Mouse (Mus musculus) intestine, embryonic 16.5 days (tissue): Measurements from ENCODE around the gene Kirrel3. TPM values are rescaled to one million over a fixed set of nuclear protein-coding genes. Genes with fewer than 3 reads are reported as not detected.

Experiments
- ATAC-seq: fragments of 200-750 bp; cut with Nextera tagmentation; 2 replicates; pipeline ENCODE4 v1.8.0; 2017; ENCODE audit warnings: moderate TSS enrichment, moderate library complexity
- H3K27ac ChIP-seq: fragments of 300-500 bp; sonication (generic); 2 replicates; pipeline ENCODE4 v1.5.1; 2014; ENCODE audit warnings: mild to moderate bottlenecking, low read length
- H3K27me3 ChIP-seq: fragments of 300-500 bp; sonication (generic); replicated peaks from 2 replicates; pipeline ENCODE4 v1.6.1; 2014; ENCODE audit warnings: low read length, control low read depth, mixed read lengths; ENCODE audit not compliant: control insufficient read depth, insufficient read depth
- H3K36me3 ChIP-seq: fragments of 300-500 bp; sonication (generic); 2 replicates; pipeline ENCODE4 v1.6.1; 2014; ENCODE audit warnings: low read length, control low read depth; ENCODE audit not compliant: control insufficient read depth, insufficient read depth
- H3K4me1 ChIP-seq: fragments of 300-500 bp; sonication (generic); 2 replicates; pipeline ENCODE4 v1.6.1; 2014; ENCODE audit warnings: low read length, control low read depth, mixed read lengths; ENCODE audit not compliant: control insufficient read depth, insufficient read depth
- H3K4me2 ChIP-seq: fragments of 300-500 bp; sonication (generic); 2 replicates; pipeline ENCODE4 v1.6.1; 2014; ENCODE audit warnings: low read depth, low read length, control low read depth
- H3K4me3 ChIP-seq: fragments of 300-500 bp; sonication (generic); 2 replicates; pipeline ENCODE4 v1.5.1; 2014; ENCODE audit warnings: mild to moderate bottlenecking, low read length
- H3K9ac ChIP-seq: fragments of 300-500 bp; sonication (generic); 2 replicates; pipeline ENCODE4 v1.6.1; 2014; ENCODE audit warnings: low read depth, low read length
- H3K9me3 ChIP-seq: fragments of 300-500 bp; sonication (generic); 2 replicates; pipeline ENCODE4 v1.6.1; 2016; ENCODE audit warnings: low read length, control low read depth; ENCODE audit not compliant: control insufficient read depth
- WGBS: fragments of 180-500 bp; shearing (Covaris S2); extraction: QIAGEN DNeasy Blood & Tissue Kit; methylation state at CpG from one replicate; pipeline ENCODE4 v1.1.7; 2014; 5-methylcytosine and 5-hydroxymethylcytosine counted together
- polyA plus RNA-seq: library from polyadenylated mRNA; unstranded; fragments of >200 nt; fragmentation: Nextera tagmentation; extraction: Ambion mirVana; gene quantifications from 2 replicates; pipeline ENCODE4 v1.2.1, GENCODE M21; 2015

Kirrel3 gene
- polyA plus RNA-seq, 1 experiment from 2014 or later = 1.7 TPM

DNA sequence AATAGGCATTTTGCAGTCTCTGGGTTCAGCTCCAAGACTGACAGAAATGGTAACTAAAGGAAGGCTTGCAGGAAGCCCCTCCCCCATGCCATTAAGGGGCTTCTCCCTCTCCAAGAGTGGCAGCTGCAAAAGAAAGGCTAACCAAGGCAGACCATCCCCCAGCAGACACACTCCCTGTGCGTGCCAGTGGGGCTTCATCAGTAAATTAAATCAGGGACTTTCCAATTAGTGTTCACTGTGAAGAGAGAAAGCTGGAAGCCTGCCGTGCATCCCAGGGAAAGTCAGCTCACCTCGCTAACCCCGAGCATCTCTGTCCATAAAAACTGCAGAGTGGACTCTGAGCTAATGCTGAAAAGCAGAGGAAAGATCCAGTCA, 479.3 kb downstream of the Kirrel3 start:
- WGBS = 35% methylated on average over 4 of the region's 4 CpGs
- Histone ChIP-seq H3K4me2 (no peak overlapping the region), H3K36me3 (no peaks in the 10 kb centered on the region), H3K4me1 (no peaks in the 10 kb centered on the region), H3K27me3 (peaks cover 14% of the 10 kb centered on the region), H3K9me3 (no peaks in the 10 kb centered on the region), H3K4me3 (no peak overlapping the region), H3K9ac (no peak overlapping the region), H3K27ac (no peak overlapping the region)
- no peak for ATAC-seq

DNA sequence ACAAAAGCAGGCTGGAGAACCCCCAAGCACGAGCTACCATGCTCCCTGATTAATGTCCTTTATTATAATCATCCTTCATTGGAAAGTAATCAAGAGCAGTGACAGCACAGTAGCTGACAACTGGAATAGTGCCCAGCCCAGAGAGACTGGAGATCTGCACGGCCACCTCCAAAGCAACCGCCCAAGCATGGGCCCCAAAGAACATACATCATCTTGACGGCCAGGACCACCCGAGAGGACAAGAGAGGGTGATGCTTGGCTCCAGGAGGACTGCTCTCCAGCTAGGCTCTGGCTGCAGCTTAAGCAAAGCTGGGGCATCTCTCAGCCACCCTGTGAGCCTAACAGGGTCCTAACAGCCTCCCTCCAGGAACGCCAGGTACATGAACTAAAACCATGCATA, 482.1 kb downstream of the Kirrel3 start:
- Histone ChIP-seq H3K9ac (no peak overlapping the region), H3K27ac (no peak overlapping the region), H3K4me3 (no peak overlapping the region), H3K9me3 (no peaks in the 10 kb centered on the region), H3K27me3 (peaks cover 12% of the 10 kb centered on the region), H3K4me2 (no peak overlapping the region), H3K4me1 (no peaks in the 10 kb centered on the region), H3K36me3 (no peaks in the 10 kb centered on the region)
- ATAC-seq = 0 out of 2 replicates have a peak, but pooled peaks have one; percentile 40
- 28% methylated on average over 6 of the region's 6 CpGs for WGBS

DNA sequence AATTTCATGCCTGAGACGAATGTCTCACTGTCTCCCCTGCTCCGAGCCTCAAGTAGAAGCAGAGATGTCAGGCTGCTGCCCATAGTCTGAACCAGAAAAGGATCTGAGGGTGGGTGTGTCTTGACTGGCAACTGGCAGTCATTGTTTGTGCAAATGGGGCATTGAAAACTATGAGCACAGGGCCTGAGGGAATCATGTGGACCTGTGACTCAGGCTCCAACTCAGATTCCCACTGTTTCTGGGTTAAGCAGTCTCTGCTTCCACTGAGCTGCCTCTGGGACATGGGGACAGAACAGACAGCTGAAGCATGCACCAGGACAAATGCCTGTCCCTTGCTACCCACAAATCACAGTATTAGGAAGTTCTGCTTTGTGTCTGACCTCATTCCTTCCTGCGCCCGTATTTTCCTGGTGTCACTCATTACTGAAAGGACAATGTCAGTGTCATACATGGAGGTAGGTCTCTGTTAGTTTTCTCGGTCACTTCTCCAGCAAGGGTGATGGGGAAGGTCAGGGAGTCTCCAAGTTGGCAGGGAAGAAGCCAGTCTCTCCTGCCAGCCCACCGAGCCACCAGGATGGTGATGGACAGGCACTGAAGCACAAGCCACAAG, 484.3 kb downstream of the Kirrel3 start:
- WGBS = 68% methylated on average over 6 of the region's 6 CpGs
- no peak overlapping the region for H3K9ac ChIP-seq
- no peak overlapping the region for H3K4me3 ChIP-seq
- H3K4me2 ChIP-seq = no peak overlapping the region
- no peaks in the 10 kb centered on the region for H3K4me1 ChIP-seq
- H3K27me3 ChIP-seq = peaks cover 6% of the 10 kb centered on the region
- H3K27ac ChIP-seq = no peak overlapping the region
- ATAC-seq = no peak
- H3K9me3 ChIP-seq = no peaks in the 10 kb centered on the region
- H3K36me3 ChIP-seq = no peaks in the 10 kb centered on the region

DNA sequence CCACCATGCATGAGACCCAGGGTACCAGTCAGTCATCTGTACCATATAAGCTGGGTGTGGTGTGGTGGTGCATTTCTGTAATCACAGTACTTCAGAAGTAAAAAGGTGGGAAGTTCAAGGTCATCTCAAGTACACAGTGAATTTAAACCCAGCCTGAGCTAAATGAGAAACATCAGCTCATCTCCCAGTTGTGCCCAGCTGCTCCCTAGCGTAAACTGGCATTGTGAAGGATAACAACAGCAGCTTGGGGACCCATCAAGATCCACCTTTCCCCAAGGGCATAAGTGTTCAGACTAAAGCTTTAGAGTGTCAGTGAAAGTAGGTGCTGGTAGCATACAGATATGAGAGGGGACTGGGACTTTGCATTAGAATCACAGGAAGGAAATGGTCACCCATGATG, 488.6 kb downstream of the Kirrel3 start:
- no peaks in the 10 kb centered on the region for H3K4me1 ChIP-seq
- H3K27me3 ChIP-seq = peaks cover 29% of the 10 kb centered on the region
- no peak overlapping the region for H3K9ac ChIP-seq
- no peak overlapping the region for H3K4me2 ChIP-seq
- ATAC-seq = no peak
- no peak overlapping the region for H3K27ac ChIP-seq
- no peak overlapping the region for H3K4me3 ChIP-seq
- H3K36me3 ChIP-seq = no peaks in the 10 kb centered on the region
- WGBS = 92% methylated on average over 1 of the region's 1 CpGs
- H3K9me3 ChIP-seq = 0 out of 2 replicates have a peak, but pooled peaks cover 3% of the 10 kb centered on the region

DNA sequence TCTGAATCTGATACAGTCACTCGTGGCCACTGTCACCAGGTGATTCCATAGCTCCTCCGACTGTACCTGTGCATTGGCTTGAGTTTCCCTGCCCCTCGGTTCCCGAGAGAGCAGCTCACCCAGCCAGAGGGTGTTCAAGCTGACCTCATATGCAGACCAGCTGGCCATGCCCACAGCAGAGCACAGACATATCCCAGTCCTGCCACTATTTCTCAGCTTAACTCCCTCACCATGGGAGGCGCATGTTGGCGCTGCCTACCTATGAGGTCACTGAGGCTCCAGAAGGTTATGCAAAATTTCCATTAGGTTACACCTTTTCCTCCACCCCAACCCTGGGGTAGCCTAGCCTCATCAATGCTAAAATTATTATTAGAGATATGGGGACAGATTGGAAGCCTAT, 489.6 kb downstream of the Kirrel3 start:
- Histone ChIP-seq H3K4me1 (no peaks in the 10 kb centered on the region), H3K27ac (no peak overlapping the region), H3K9me3 (0 out of 2 replicates have a peak, but pooled peaks cover 4% of the 10 kb centered on the region), H3K27me3 (peaks cover 34% of the 10 kb centered on the region), H3K36me3 (no peaks in the 10 kb centered on the region), H3K4me3 (no peak overlapping the region), H3K4me2 (no peak overlapping the region), H3K9ac (no peak overlapping the region)
- 91% methylated on average over 6 of the region's 6 CpGs for WGBS
- no peak for ATAC-seq

DNA sequence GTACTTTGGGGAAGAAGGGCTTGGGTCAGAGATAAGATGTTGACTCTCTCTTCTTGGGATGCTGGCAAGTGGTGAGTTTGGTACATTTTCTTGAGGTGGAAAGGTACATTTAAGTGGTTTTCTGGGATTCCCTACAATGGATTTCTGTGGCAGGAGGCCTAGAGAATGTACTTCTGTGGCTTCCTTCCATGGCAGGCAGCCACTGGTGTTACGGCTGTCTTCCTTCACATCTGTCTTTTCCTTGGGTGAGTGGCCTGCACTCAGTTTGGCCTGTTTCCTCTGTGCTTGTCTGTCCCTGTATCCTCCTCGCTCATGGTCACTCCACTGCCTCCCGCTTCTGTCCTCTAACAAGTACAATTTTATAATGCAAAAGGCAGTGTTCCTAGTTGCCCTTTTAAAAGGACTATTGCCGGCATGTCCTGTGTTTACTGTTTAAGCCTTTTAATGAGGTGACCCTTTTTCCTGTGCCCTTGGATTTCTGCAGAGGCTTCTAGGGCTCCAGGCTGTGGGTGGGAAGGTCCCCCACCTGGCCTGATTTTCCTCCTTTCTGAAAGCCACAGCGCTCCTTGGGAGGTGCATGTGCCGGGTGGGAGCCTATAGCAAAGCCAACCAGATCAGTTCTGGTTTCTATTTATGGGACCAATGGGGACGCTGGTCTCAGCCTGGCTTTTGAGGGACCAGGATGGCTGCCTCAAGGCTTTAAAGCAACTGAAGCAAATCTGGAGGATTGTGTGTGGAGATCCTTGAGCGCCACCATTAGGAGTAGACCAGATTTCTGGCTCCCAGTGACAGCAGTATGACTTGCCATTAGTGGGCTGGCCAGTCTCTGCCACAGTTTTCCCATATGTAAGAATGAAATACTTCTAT, 491.1 kb downstream of the Kirrel3 start:
- 73% methylated on average over 8 of the region's 8 CpGs for WGBS
- no peak overlapping the region for H3K27ac ChIP-seq
- H3K4me1 ChIP-seq = no peaks in the 10 kb centered on the region
- peaks cover 39% of the 10 kb centered on the region for H3K27me3 ChIP-seq
- H3K9ac ChIP-seq = no peak overlapping the region
- no peaks in the 10 kb centered on the region for H3K36me3 ChIP-seq
- no peak overlapping the region for H3K4me3 ChIP-seq
- 0 out of 2 replicates have a peak, but pooled peaks cover 4% of the 10 kb centered on the region for H3K9me3 ChIP-seq
- no peak for ATAC-seq
- no peak overlapping the region for H3K4me2 ChIP-seq

DNA sequence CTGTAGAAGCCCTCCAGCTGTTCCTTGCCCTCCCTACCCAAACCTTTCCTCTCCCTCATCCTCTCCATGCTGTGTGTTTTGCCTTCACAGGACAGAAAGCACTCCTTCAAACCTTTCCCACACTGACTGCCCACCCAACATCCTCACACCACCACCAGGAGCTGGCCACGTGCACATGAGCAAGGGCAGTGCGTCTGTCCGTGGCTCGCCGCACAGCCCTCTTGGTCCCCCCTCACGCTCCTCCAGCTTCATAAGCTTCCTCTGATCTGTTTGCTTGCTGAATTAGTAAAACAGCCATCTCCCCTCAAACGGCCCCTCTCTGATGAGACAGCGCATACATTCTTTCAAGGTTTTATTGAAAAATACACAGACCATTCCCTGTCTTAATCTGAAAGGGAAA, 492.0 kb downstream of the Kirrel3 start:
- H3K9me3 ChIP-seq = 0 out of 2 replicates have a peak, but pooled peaks cover 4% of the 10 kb centered on the region
- no peak overlapping the region for H3K4me2 ChIP-seq
- 43% methylated on average over 8 of the region's 8 CpGs for WGBS
- no peak overlapping the region for H3K9ac ChIP-seq
- peaks cover 45% of the 10 kb centered on the region for H3K27me3 ChIP-seq
- H3K4me1 ChIP-seq = no peaks in the 10 kb centered on the region
- no peak overlapping the region for H3K4me3 ChIP-seq
- H3K27ac ChIP-seq = no peak overlapping the region
- ATAC-seq = no peak
- no peaks in the 10 kb centered on the region for H3K36me3 ChIP-seq

DNA sequence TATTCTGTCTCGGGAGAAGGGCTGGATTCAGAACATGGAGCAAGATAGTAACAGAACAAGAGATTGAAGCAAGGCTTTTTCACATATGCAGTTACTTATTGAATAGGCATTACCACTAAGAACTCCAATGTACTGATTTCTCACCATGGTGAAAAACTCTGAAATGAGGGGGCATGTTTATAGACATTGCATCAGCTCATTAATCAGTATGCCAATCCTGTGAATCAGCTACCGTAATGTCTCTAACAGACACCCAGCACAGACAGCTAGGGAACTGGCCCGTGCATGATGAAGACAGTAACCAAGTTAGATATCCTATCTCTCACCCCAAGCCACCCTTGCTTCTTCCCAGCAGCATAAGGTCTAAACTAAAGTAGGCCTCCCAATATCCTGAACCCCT, 492.5 kb downstream of the Kirrel3 start:
- Histone ChIP-seq H3K36me3 (no peaks in the 10 kb centered on the region), H3K9me3 (0 out of 2 replicates have a peak, but pooled peaks cover 4% of the 10 kb centered on the region), H3K27ac (no peak overlapping the region), H3K4me2 (no peak overlapping the region), H3K4me3 (no peak overlapping the region), H3K9ac (no peak overlapping the region), H3K27me3 (peaks cover 45% of the 10 kb centered on the region), H3K4me1 (no peaks in the 10 kb centered on the region)
- no peak for ATAC-seq
- WGBS = 63% methylated on average over 3 of the region's 3 CpGs

DNA sequence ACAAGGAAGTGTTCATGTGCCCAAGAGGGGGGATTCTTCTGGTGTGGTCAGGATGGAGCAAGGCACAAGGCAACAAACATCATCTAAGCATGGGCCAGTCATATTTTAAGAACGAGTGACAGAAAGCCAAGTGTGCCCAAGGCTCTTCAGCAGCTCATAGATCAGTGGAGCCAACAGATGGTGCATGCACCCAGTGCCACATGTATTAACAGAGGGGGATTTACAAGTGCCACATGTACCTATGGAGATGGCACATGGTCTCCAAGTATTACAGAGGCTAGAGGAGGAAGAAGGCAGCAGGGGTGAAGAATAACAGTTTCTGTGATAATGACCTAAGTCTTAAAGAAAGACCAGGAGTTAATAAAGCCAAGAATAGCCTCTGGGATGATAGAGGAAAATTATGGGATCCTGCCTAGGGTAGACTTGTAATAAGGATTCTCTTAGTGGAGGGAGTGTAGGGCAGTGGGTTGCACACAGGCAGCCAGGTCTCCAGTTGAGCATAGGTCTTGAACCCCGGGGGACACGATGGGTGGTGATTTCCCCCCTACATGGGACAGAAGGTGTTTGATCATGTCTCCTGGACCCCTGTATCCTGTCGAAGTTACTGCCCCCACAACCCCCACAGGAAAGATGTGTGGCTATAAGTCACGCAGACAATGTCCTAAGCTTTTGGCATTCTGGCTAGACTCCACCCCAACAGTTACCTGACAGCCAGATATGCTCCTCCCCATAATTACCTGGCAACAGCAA, 495.0 kb downstream of the Kirrel3 start:
- 87% methylated on average over 5 of the region's 5 CpGs for WGBS
- ATAC-seq = no peak
- H3K4me3 ChIP-seq = no peak overlapping the region
- no peak overlapping the region for H3K4me2 ChIP-seq
- 0 out of 2 replicates have a peak, but pooled peaks cover 4% of the 10 kb centered on the region for H3K9me3 ChIP-seq
- H3K9ac ChIP-seq = no peak overlapping the region
- no peaks in the 10 kb centered on the region for H3K36me3 ChIP-seq
- H3K4me1 ChIP-seq = 0 out of 2 replicates have a peak, but pooled peaks cover 9% of the 10 kb centered on the region
- H3K27ac ChIP-seq = no peak overlapping the region
- peaks cover 45% of the 10 kb centered on the region for H3K27me3 ChIP-seq
